In genomic region chr3:126612748-126613509, GRCm38 (mm10) we compare ENCODE assay signal across 15 mouse cellular contexts. TPM values are rescaled to one million over a fixed set of nuclear protein-coding genes. Genes with fewer than 3 reads are reported as not detected.
DNase-seq lines count a peak whose midpoint lies in the region; ATAC-seq and TF ChIP-seq lines count a peak whose summit lies in the region.
"Had no signal": no experiment of that assay in that cellular context is flagged by ENCODE, and none has a peak within 500 bp of the region (broad histone marks: within the 10 kb centered on the region; RNA-seq: fewer than 3 reads in every experiment).

No protein-coding gene starts in this region.

- peaks cover 57% of the 10 kb centered on the region for H3K4me1 ChIP-seq in heart, postnatal 0 days (ENCODE audit: control insufficient read depth, insufficient read depth)
- H3K4me1 ChIP-seq: embryonic facial prominence, embryonic 15.5 days; liver, embryonic 15.5 days had no signal

- peak overlapping the region; percentile 22 for H3K27ac ChIP-seq in heart, postnatal 0 days (ENCODE audit: low read depth)
- peak overlapping the region; percentile 53 for H3K27ac ChIP-seq in macrophage
- H3K27ac ChIP-seq: embryonic facial prominence, embryonic 15.5 days; liver, embryonic 15.5 days; midbrain, embryonic 12.5 days; neural tube, embryonic 15.5 days had no signal

- H3K4me2 ChIP-seq in heart, postnatal 0 days (ENCODE audit: low read depth, low read length) = no peak overlapping the region
- H3K4me2 ChIP-seq: embryonic facial prominence, embryonic 15.5 days; liver, embryonic 15.5 days; midbrain, embryonic 12.5 days; neural tube, embryonic 15.5 days had no signal

- H3K9ac ChIP-seq in heart, postnatal 0 days (replicated peaks; ENCODE audit: low read depth, low read length) = no peak overlapping the region
- H3K9ac ChIP-seq: embryonic facial prominence, embryonic 15.5 days; liver, embryonic 15.5 days; midbrain, embryonic 12.5 days; neural tube, embryonic 15.5 days had no signal

- DNase-seq in cerebellum, postnatal 4 days (ENCODE audit: low spot score in 2 of 2) = no peak
- no peak for DNase-seq in heart, postnatal 0 days (ENCODE audit: low spot score)
- no peak for DNase-seq in heart, postnatal 4 days
- peak; percentile 75 for DNase-seq in adrenal gland, postnatal 14 days
- no peak for DNase-seq in layer of hippocampus, adult 8-10 months (ENCODE audit: low spot score in 2 of 2)
- DNase-seq in layer of hippocampus, adult 11-12 months (ENCODE audit: low spot score) = no peak
- DNase-seq: left cerebral cortex, postnatal 4 days; thymus, postnatal 4 days had no signal

- WGBS in heart, postnatal 0 days = 49% methylated on average over 4 of the region's 4 CpGs
- 47% methylated on average over 4 of the region's 4 CpGs for WGBS in macrophage (ENCODE audit: missing documents)

- TF ChIP-seq EP300 in heart, postnatal 0 days (IDR thresholded peaks at IDR 0.05; ENCODE audit: low read depth) = no peak

- H3K79me2 ChIP-seq in macrophage (ENCODE audit: inconsistent target) = peaks cover 88% of the 10 kb centered on the region

- H3K4me3 ChIP-seq in heart, postnatal 0 days (ENCODE audit: low read depth, low read length) = no peak overlapping the region
- H3K4me3 ChIP-seq in macrophage (ENCODE audit: inconsistent target) = no peak overlapping the region; the same call in 1 of the 2 replicates
- H3K4me3 ChIP-seq: embryonic facial prominence, embryonic 15.5 days; liver, embryonic 15.5 days; midbrain, embryonic 12.5 days; neural tube, embryonic 15.5 days had no signal

- H3K27me3 ChIP-seq in heart, postnatal 0 days (ENCODE audit: control insufficient read depth, insufficient read depth, low read length) = no peaks in the 10 kb centered on the region
- H3K27me3 ChIP-seq: embryonic facial prominence, embryonic 15.5 days; midbrain, embryonic 12.5 days; neural tube, embryonic 15.5 days had no signal

- peaks cover 7% of the 10 kb centered on the region; the same call in 1 of the 2 replicates for H3K36me3 ChIP-seq in heart, postnatal 0 days (replicated peaks; ENCODE audit: control insufficient read depth, insufficient read depth, low read length)
- H3K36me3 ChIP-seq in macrophage (ENCODE audit: inconsistent target) = no peaks in the 10 kb centered on the region
- H3K36me3 ChIP-seq: embryonic facial prominence, embryonic 15.5 days; G1E; liver, embryonic 15.5 days; midbrain, embryonic 12.5 days had no signal

- no peaks in the 10 kb centered on the region for H3K9me3 ChIP-seq in heart, postnatal 0 days (replicated peaks; ENCODE audit: control insufficient read depth, low read length)
- H3K9me3 ChIP-seq: embryonic facial prominence, embryonic 15.5 days; liver, embryonic 15.5 days; midbrain, embryonic 12.5 days; neural tube, embryonic 15.5 days had no signal

- TF ChIP-seq CTCF in heart, postnatal 0 days (IDR thresholded peaks at IDR 0.05; ENCODE audit: low read depth) = no peak

- peak; percentile 80; the same call in 1 of the 2 replicates for ATAC-seq in cerebellum, adult (ENCODE audit: insufficient number of reproducible peaks, low FRiP score, low TSS enrichment)
- no peak for ATAC-seq in heart, postnatal 0 days (ENCODE audit: insufficient read depth, low read depth)

RNA-seq across cellular contexts. Expression of gene Camk2d, which starts 16.8 kb away (rescaled TPM):
- total RNA-seq in heart, postnatal 0 days (2014; rRNA removed; ENCODE audit: low replicate concordance) = 191 and 217 TPM in 2 replicates
- polyA plus RNA-seq in heart, postnatal 0 days (2015; fragmentation: Nextera tagmentation; extraction: Ambion mirVana) = 96.2 and 109 TPM in 2 replicates
- total RNA-seq in heart, postnatal 4 days (2021) = 100 to 1,000 TPM; 208 to 210 TPM
- total RNA-seq in adrenal gland, postnatal 14 days (2021) = 78.9 and 95.8 TPM in 2 replicates
- 1,000 to 10,000 TPM in 2 of 26 experiments, 100 to 1,000 TPM in 24; 279 to 1,204 (median 350) TPM for total RNA-seq in macrophage (2018; cell fraction: chromatin; rRNA removed)
- total RNA-seq in macrophage (2018; cell fraction: cytosol; rRNA removed) = 100 to 1,000 TPM in 2 of 26 experiments, 10 to 100 TPM in 24; 62.6 to 103 (median 86.1) TPM
- total RNA-seq in macrophage (2018; cell fraction: nucleus; rRNA removed) = 1,000 to 10,000 TPM in 1 of 26 experiments, 100 to 1,000 TPM in 25; 170 to 1,142 (median 219) TPM
- 34.7 to 93.5 TPM (median 69.7 TPM) in 3 replicates for polyA plus RNA-seq in macrophage (2018)
- 10 to 100 TPM; 59.0 to 69.4 (median 60.4) TPM for total RNA-seq in layer of hippocampus, adult 8-10 months (2022)
- polyA plus RNA-seq: G1E had no signal
